Mouse (Mus musculus) MN1 (cell line): ENCODE results near the gene Chic2.

Source experiments
- DNase-seq: peaks from one replicate; pipeline ENCODE4 v3.0.0-alpha.2; 2016; ENCODE audit warnings: low spot score

Chic2 gene

GRCm38 (mm10) chr5:75044310-75044904, at the start of gene Chic2:
TSS of gene Chic2 (minus strand) at chr5:75044774.
- peak; percentile 72 for DNase-seq

GRCm38 (mm10) chr5:75085906-75086305, 41.3 kb upstream of the Chic2 start:
- no peak for DNase-seq

GRCm38 (mm10) chr5:75085521-75085875, 40.9 kb upstream of the Chic2 start:
- DNase-seq, result no peak

GRCm38 (mm10) chr5:75084871-75085520, 40.4 kb upstream of the Chic2 start:
- DNase-seq, result no peak

- DNase-seq, result no peak
Observed at GRCm38 (mm10) chr5:75084393-75084870, 39.9 kb upstream of the Chic2 start.

GRCm38 (mm10) chr5:75083591-75084392, 39.2 kb upstream of the Chic2 start:
- no peak for DNase-seq

- DNase-seq, result no peak
Observed at GRCm38 (mm10) chr5:75083061-75083460, 38.5 kb upstream of the Chic2 start.

- no peak for DNase-seq
Observed at GRCm38 (mm10) chr5:75082439-75082838, 37.9 kb upstream of the Chic2 start.

- DNase-seq, result peak; percentile 50
Observed at GRCm38 (mm10) chr5:75079564-75079963, 35.0 kb upstream of the Chic2 start.

- DNase-seq, result no peak
Observed at GRCm38 (mm10) chr5:75077051-75077380, 32.4 kb upstream of the Chic2 start.

- no peak for DNase-seq
Observed at GRCm38 (mm10) chr5:75076326-75077050, 31.9 kb upstream of the Chic2 start.

- no peak for DNase-seq
Observed at GRCm38 (mm10) chr5:75075383-75075941, 30.9 kb upstream of the Chic2 start, which contains the start of gene Gsx2. TSS of gene Gsx2 (plus strand) at chr5:75075601.

- DNase-seq, result no peak
Observed at GRCm38 (mm10) chr5:75074537-75075382, 30.2 kb upstream of the Chic2 start.

- no peak for DNase-seq
Observed at GRCm38 (mm10) chr5:75074132-75074531, 29.6 kb upstream of the Chic2 start.

- DNase-seq, result no peak
Observed at GRCm38 (mm10) chr5:75073684-75074083, 29.1 kb upstream of the Chic2 start.

- DNase-seq, result no peak
Observed at GRCm38 (mm10) chr5:75073167-75073566, 28.6 kb upstream of the Chic2 start.

- DNase-seq, result no peak
Observed at GRCm38 (mm10) chr5:75072532-75072931, 28.0 kb upstream of the Chic2 start.

GRCm38 (mm10) chr5:75071951-75072350, 27.4 kb upstream of the Chic2 start:
- DNase-seq, result no peak

- DNase-seq, result peak; percentile 8
Observed at GRCm38 (mm10) chr5:75070656-75071375, 26.2 kb upstream of the Chic2 start.

- DNase-seq, result peak; percentile 8
Observed at GRCm38 (mm10) chr5:75070132-75070531, 25.6 kb upstream of the Chic2 start.
